Mouse (Mus musculus) hindbrain, embryonic 13.5 days (tissue): ENCODE data around the gene Pdik1l. TPM values are rescaled to one million over a fixed set of nuclear protein-coding genes. Genes with fewer than 3 reads are reported as not detected.
"Not testable (repeated sequence)": the region's sequence is repeated elsewhere in the genome, so short reads cannot be mapped to it uniquely, and the experiment has no call there.

Experiments
- ATAC-seq: fragments of 200-750 bp; cut with Nextera tagmentation; 2 replicates; pipeline ENCODE4 v1.8.0; 2017; ENCODE audit warnings: moderate TSS enrichment; ENCODE audit not compliant: low FRiP score
- H3K27ac ChIP-seq: fragments of 300-500 bp; sonication (generic); 2 replicates; pipeline ENCODE4 v1.5.1; 2015; ENCODE audit warnings: inconsistent platforms, mild to moderate bottlenecking, moderate library complexity
- H3K27me3 ChIP-seq: fragments of 300-500 bp; sonication (generic); 2 replicates; pipeline ENCODE4 v1.6.1; 2015; ENCODE audit warnings: mild to moderate bottlenecking, inconsistent platforms
- H3K36me3 ChIP-seq: fragments of 300-500 bp; sonication (generic); 2 replicates; pipeline ENCODE4 v1.6.1; 2015; ENCODE audit warnings: mild to moderate bottlenecking, inconsistent platforms
- H3K4me1 ChIP-seq: fragments of 300-500 bp; sonication (generic); replicated peaks from 2 replicates; pipeline ENCODE4 v1.6.1; 2015; ENCODE audit warnings: inconsistent platforms
- H3K4me2 ChIP-seq: fragments of 300-500 bp; sonication (generic); 2 replicates; pipeline ENCODE4 v1.6.1; 2015; ENCODE audit warnings: inconsistent platforms, mild to moderate bottlenecking, moderate library complexity
- H3K4me3 ChIP-seq: fragments of 300-500 bp; sonication (generic); 2 replicates; pipeline ENCODE4 v1.5.1; 2015; ENCODE audit warnings: mild to moderate bottlenecking, inconsistent platforms
- H3K9ac ChIP-seq: fragments of 300-500 bp; sonication (generic); 2 replicates; pipeline ENCODE4 v1.6.1; 2015; ENCODE audit warnings: mild to moderate bottlenecking, inconsistent platforms
- H3K9me3 ChIP-seq: fragments of 300-500 bp; sonication (generic); 2 replicates; pipeline ENCODE4 v1.6.1; 2016; ENCODE audit warnings: inconsistent platforms
- WGBS: fragments of 180-500 bp; shearing (Covaris S2); methylation state at CpG from one replicate; pipeline ENCODE4 v1.1.7; 2015; 5-methylcytosine and 5-hydroxymethylcytosine counted together
- polyA plus RNA-seq: library from polyadenylated mRNA; unstranded; fragments of >200 nt; fragmentation: Nextera tagmentation; extraction: Ambion mirVana; gene quantifications from 2 replicates; pipeline ENCODE4 v1.2.1, GENCODE M21; 2015

Gene Pdik1l
- polyA plus RNA-seq, 1 experiment from 2014 or later: 35.0 TPM

DNA sequence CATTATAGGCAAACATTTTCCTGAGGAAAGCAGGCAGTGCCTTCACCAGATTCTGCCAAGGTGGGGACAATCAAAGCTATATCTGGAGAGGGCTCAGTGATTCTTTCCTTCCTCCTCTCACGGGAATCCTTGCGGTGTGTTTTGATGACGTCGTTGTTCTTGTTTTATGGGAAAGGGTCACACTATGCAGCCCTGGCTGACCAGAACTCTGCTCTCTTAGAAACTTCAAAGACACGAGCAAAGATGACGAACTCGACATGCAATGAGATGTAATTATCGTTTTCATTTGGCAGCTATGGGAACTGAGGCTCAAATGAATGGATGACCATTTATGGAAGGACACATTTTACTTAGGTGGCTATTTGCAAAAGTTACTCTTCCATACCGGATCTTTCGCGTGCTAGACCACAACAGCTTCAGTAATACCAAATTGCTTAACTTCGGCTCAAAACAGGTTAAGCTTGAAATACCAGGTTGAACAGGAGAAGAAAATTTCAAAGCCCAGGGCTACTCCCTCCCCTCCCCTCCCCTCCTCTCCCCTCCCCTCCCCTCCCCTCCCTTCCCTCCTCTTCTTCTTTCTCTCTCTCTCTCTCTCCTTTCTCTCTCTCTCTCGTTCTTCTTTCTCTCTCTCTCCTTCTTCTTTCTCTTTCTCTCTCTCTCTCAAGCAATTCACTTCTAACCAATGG, 14.8 kb downstream of the Pdik1l start:
- 40% methylated on average over 12 of the region's 13 CpGs for WGBS
- Histone ChIP-seq H3K36me3 (peaks cover 25% of the 10 kb centered on the region), H3K27me3 (no peaks in the 10 kb centered on the region), H3K4me2 (no peak overlapping the region), H3K27ac (no peak overlapping the region), H3K4me3 (no peak overlapping the region), H3K9me3 (no peaks in the 10 kb centered on the region), H3K9ac (no peak overlapping the region; the same call in 1 of the 2 replicates), H3K4me1 (no peaks in the 10 kb centered on the region)
- no peak for ATAC-seq

DNA sequence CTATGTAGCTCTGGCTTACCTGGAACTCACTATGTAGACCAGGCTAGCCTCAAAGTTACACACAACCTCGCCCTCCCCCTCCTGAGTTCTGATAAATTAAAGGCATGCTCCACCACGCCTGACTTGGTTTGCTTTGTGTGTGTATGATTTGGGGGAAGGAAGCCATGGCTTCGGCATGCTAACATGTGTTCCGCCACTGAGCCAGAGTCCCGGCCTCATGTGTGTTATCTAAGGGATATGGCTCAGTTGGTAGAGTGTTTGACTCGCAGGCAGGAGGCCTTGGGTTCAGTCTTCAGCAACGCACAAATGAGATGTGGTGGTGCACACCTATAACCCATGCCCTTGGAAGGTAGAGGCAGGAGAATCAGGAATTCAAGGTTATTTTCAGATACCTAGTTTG, 15.7 kb downstream of the Pdik1l start:
- peaks cover 17% of the 10 kb centered on the region for H3K36me3 ChIP-seq
- no peak overlapping the region for H3K27ac ChIP-seq
- ATAC-seq: no peak
- WGBS: 85% methylated on average over 7 of the region's 7 CpGs
- no peak overlapping the region for H3K4me3 ChIP-seq
- H3K27me3 ChIP-seq: no peaks in the 10 kb centered on the region
- H3K9ac ChIP-seq: no peak overlapping the region
- H3K9me3 ChIP-seq: no peaks in the 10 kb centered on the region
- no peaks in the 10 kb centered on the region for H3K4me1 ChIP-seq
- no peak overlapping the region for H3K4me2 ChIP-seq

GRCm38 (mm10) chr4:134269622-134270021, 18.1 kb downstream of the Pdik1l start:
- H3K9me3 ChIP-seq, ATAC-seq, H3K27ac ChIP-seq, H3K4me1 ChIP-seq, H3K9ac ChIP-seq, H3K4me3 ChIP-seq, H3K4me2 ChIP-seq, H3K36me3 ChIP-seq, H3K27me3 ChIP-seq: not testable (repeated sequence)

GRCm38 (mm10) chr4:134268102-134268655, 19.5 kb downstream of the Pdik1l start:
- Histone ChIP-seq H3K9me3 (no peaks in the 10 kb centered on the region), H3K27ac (no peak overlapping the region), H3K36me3 (no peaks in the 10 kb centered on the region), H3K4me1 (no peaks in the 10 kb centered on the region), H3K27me3 (no peaks in the 10 kb centered on the region), H3K9ac (no peak overlapping the region), H3K4me2 (no peak overlapping the region), H3K4me3 (no peak overlapping the region)
- no peak for ATAC-seq
- 89% methylated on average over 19 of the region's 19 CpGs for WGBS

DNA sequence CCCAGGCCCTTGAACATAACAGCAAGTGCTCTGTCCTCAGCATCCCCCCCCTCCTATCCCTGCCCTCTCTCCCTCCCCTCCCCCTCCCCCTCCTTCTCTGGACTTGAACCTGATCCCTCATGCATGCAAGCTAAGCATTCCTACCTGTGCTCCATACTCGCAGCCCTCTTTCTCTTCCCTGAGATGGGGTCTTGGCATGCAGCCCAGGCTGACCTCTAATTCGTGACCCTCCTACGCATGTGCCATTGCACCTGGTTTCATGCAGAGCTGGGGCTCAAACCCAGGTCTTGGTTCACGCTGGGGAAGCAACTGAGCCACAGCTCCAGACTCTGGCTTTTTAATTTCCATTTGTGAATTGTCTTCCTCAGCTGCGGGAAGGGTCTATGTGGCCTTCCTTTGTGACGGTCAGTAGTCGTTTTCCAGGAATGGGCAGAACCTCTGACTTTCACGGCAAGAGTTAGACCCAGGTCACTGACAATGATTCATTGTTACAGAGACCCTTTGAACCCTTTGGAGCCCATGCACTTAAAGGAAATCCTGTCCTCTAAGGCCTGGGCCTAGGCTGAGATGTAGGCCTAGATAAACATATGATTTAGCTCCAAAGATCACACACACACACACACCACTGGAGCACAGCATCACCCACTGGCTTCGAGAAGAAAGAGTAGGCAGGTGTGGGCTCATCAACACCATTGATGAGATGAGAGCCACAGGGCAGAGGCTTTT, 21.7 kb downstream of the Pdik1l start:
- WGBS: 68% methylated on average over 9 of the region's 9 CpGs
- ATAC-seq: no peak

GRCm38 (mm10) chr4:134263191-134263590, 24.5 kb downstream of the Pdik1l start:
- H3K27ac ChIP-seq: no peak overlapping the region
- H3K9me3 ChIP-seq: no peaks in the 10 kb centered on the region
- no peak overlapping the region for H3K9ac ChIP-seq
- no peaks in the 10 kb centered on the region for H3K36me3 ChIP-seq
- no peak overlapping the region for H3K4me2 ChIP-seq
- H3K27me3 ChIP-seq: no peaks in the 10 kb centered on the region
- no peak for ATAC-seq
- 29% methylated on average over 6 of the region's 6 CpGs for WGBS
- no peak overlapping the region for H3K4me3 ChIP-seq
- H3K4me1 ChIP-seq: no peaks in the 10 kb centered on the region

More for the DNA sequence above, 21.7 kb downstream of the Pdik1l start:
- Histone ChIP-seq H3K27ac (no peak overlapping the region), H3K4me2 (no peak overlapping the region), H3K9me3 (no peaks in the 10 kb centered on the region), H3K9ac (no peak overlapping the region), H3K36me3 (no peaks in the 10 kb centered on the region), H3K4me3 (no peak overlapping the region), H3K4me1 (no peaks in the 10 kb centered on the region), H3K27me3 (no peaks in the 10 kb centered on the region)

DNA sequence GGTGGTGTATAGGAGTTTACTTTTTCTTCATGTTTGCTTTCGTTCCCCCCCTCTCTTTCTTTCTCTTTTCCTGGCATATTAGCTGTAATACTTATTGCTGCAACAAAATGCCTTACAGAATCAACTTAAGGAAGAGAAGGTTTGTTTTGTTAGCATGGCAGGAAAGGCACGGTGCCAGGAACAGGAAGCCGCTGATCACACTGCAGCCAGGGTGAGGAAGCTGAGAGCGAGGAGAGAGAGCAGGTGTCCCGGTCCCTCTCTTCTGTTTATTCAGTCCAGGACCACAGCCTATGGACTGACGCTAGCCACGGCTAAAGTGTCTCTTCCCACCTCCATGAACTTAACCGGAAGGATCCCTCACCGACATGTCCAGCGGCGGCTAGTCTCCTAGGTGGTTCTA, 29.3 kb downstream of the Pdik1l start:
- Histone ChIP-seq H3K9me3 (no peaks in the 10 kb centered on the region), H3K36me3 (no peaks in the 10 kb centered on the region), H3K27me3 (peaks cover 34% of the 10 kb centered on the region), H3K4me2 (no peak overlapping the region), H3K4me1 (peaks cover 28% of the 10 kb centered on the region), H3K9ac (no peak overlapping the region), H3K4me3 (no peak overlapping the region), H3K27ac (no peak overlapping the region)
- ATAC-seq: no peak
- 63% methylated on average over 11 of the region's 11 CpGs for WGBS

DNA sequence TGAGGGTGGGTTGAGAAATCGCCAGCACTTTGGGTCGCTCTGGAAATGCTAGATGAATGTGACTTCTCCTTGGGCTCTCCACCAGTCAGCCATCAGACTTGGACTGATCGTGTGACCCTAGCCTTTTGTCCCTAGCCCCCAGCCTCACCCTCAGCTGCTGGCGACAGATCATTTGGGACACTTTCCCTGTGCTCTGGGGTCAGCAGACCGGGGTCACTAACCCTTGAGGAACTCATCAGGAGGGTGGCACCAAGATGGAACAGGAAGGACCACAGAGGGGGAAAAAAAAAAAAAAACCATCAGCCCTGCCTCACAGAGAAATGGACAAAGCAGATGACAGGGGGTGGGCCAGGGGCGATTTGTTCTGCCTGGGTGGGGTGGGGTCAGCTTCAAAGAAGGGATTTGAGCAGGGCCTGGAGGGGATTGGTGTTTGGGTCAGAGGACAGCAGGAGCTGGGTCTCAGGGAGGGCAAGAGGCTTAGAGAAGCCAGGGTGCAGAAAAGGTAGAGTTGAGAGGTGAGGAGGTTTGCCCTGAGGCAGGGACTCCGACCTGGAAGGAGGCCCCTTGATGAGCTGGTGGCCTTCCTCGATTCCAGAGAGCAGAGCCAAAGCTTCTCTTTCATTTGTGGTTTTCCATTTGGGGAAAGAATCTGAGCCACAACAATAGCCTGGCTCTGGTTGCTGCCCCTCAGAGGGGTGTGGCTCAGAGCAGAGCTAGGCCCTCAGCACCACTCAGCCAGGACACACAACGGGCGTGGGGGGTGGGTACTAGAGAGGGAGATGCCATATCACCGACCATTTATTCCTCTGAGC, 30.3 kb downstream of the Pdik1l start:
- Histone ChIP-seq H3K9me3 (no peaks in the 10 kb centered on the region), H3K27me3 (peaks cover 43% of the 10 kb centered on the region), H3K36me3 (no peaks in the 10 kb centered on the region), H3K4me3 (no peak overlapping the region), H3K4me1 (peaks cover 38% of the 10 kb centered on the region), H3K4me2 (no peak overlapping the region), H3K27ac (no peak overlapping the region), H3K9ac (no peak overlapping the region)
- ATAC-seq: no peak
- WGBS: 10% methylated on average over 11 of the region's 11 CpGs

DNA sequence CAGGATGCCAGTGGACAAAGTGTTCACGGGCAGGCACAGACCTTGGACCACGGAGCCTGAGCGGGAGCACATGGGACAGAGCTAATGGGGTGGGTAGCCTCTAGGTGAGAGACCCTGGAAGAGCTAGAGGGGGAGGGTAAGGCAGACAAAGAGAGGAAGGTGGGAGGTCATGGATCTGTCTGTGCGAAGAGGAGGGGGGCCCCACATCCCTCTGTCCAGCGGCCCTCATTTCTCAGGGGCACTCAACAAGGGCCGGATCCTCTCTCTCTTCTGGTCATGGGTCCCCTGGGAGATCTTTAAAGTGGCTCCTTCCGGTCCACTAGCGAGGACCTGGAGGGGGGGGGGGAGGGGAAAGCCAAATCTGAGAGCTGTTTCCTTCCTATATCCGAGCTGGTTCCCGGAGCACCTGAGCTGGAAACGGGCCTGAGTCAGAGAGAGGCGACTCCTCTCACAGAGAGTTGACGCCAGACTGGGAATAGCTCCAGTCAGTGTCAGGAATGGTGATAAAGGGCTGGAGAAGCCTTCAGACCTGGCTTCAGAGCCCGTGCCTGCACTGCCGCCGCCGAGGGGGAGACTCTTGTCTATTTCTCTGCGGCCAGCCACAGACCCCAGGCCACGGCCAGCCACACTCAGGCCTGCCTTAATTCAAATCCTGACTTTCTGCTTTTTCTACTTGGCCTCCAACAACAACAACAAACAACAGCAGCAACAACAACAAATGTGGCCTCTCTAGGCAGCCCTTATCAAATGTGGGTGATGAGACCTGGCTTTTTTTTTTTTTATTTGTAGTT, 31.1 kb downstream of the Pdik1l start:
- H3K27ac ChIP-seq: 0 out of 2 replicates have a peak overlapping the region, but pooled peaks have one; percentile 18
- peak overlapping the region; percentile 46; the same call in 1 of the 2 replicates for H3K9ac ChIP-seq
- no peak for ATAC-seq
- WGBS: 5% methylated on average over 19 of the region's 19 CpGs
- H3K9me3 ChIP-seq: no peaks in the 10 kb centered on the region
- H3K27me3 ChIP-seq: peaks cover 51% of the 10 kb centered on the region
- H3K4me2 ChIP-seq: no peak overlapping the region
- no peak overlapping the region for H3K4me3 ChIP-seq
- no peaks in the 10 kb centered on the region for H3K36me3 ChIP-seq
- H3K4me1 ChIP-seq: peaks cover 46% of the 10 kb centered on the region

DNA sequence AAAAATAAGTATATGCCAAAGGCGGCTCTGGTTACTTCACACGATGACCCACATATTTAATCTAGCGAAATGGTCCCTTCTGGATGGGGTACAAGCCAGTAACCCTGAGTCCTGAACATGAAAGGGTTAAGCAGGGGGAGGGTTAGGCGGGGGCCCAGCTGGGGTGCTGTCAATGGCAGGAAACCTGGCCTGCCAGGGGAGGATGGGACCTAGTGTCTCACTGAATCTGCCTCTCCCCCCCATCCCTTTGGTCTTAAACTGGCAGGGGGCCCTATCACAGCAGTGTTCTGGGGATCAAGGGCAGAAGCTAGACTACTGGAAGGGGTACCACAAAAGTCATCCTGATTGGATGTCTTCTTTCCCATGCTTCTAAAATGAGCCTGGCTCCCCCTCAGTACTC, 31.8 kb downstream of the Pdik1l start:
- H3K27ac ChIP-seq: peak overlapping the region; percentile 18; the same call in 1 of the 2 replicates
- H3K4me1 ChIP-seq: peaks cover 53% of the 10 kb centered on the region
- WGBS: 17% methylated on average over 4 of the region's 4 CpGs
- H3K4me3 ChIP-seq: no peak overlapping the region
- no peak overlapping the region; the same call in 1 of the 2 replicates for H3K9ac ChIP-seq
- no peak overlapping the region for H3K4me2 ChIP-seq
- H3K27me3 ChIP-seq: peaks cover 59% of the 10 kb centered on the region
- no peak for ATAC-seq
- H3K36me3 ChIP-seq: no peaks in the 10 kb centered on the region
- no peaks in the 10 kb centered on the region for H3K9me3 ChIP-seq

- Histone ChIP-seq H3K27me3 (peaks cover 69% of the 10 kb centered on the region), H3K4me1 (peaks cover 63% of the 10 kb centered on the region)
- 20% methylated on average over 3 of the region's 3 CpGs for WGBS
Measured at GRCm38 (mm10) chr4:134254835-134255234, 32.9 kb downstream of the Pdik1l start.

More at GRCm38 (mm10) chr4:134254835-134255234, 32.9 kb downstream of the Pdik1l start:
- Histone ChIP-seq H3K36me3 (no peaks in the 10 kb centered on the region), H3K4me2 (no peak overlapping the region), H3K9ac (no peak overlapping the region), H3K9me3 (no peaks in the 10 kb centered on the region), H3K4me3 (no peak overlapping the region), H3K27ac (no peak overlapping the region)
- no peak for ATAC-seq
